Mouse (Mus musculus): ENCODE measurements around the gene Itpkb. TPM values are rescaled to one million over a fixed set of nuclear protein-coding genes. Genes with fewer than 3 reads are reported as not detected.

Gene Itpkb
- total RNA-seq, 2 experiments from 2014 or later = 13.4 to 19.0 TPM

DNA sequence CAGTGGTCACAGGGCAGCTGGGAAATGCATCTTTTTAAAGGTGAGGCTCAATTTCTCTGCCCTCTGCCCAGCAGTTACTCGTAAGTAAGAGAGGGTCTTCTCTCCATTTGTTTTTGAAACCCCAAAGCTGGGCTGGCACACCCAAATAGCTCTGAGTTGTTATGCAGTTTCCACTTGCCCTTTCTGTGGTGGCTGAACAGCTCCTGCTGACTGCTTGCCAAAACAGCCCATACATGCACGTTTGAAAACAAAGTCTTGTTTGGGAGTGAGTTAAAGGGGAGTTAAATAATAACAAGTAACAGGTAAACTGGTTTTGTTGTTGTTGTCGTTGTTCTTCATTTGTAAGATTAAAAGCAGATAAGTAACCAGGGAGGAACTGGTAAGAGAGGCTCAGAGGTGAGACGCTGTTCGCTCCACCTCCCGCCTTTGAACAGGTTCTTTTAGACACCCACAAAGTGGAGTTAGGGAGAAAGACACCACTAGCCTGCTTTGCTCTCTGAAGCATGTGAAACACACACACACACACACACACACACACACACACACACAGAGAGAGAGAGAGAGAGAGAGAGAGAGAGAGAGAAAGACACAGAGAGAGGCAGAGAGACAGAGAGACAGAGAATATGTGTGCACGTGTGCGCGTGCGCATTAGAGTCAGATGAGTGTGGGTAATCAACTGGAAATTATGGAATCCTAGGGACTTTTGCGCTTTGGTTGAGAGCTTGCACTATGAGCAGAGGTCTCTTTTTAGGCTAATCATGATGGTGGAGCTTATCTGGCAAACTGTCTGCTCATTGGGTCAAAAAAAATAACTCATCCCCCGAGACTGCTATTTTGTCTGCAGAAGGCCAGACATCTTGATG lies 5.5 kb downstream of the Itpkb start:
- intact Hi-C loops (cut with DNase I) = no loop called here

DNA sequence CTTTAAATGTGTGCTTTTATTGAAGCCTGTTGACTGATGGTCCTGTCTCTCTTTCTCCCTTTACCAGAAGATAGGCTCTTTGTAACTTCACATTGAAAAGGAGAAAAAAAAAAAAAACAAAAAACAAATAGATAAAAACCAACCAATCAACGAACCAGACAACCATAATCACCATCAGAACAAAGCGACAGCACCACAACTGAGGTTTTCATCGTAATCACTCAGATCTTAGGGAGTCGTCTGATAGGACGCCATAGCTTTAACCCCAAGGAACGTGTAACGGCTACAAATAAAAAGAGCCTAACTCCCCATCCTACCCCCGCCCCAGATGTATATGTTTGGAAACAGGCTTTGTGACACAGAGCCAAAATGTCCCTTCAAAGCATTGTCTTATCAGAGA lies 8.1 kb downstream of the Itpkb start:
- intact Hi-C loops (cut with DNase I) = no loop called here
- no peak for DNase-seq (ENCODE audit: low spot score in 2 of 2)

More for the DNA sequence above, 5.5 kb downstream of the Itpkb start:
- no peak for DNase-seq (ENCODE audit: low spot score in 2 of 2)

DNA sequence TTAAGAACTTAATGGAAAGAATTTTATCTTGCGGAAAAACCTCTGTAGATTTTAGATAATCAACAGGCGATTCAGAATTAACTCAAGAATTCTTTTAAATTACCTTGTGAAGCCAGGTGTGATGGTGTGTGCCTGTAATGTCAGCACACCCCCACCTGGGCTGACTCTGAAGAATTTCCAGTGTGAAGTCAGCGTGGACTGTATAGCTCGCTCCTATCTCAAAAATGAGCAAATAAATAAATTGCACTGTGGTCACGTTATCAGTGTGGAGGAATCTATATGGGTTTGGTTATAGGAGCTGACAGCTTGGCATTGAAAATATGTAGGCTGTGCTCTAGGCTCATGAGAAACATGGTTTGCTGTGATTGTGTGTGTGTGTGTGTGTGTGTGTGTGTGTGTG lies 8.9 kb downstream of the Itpkb start:
- DNase-seq (ENCODE audit: low spot score in 2 of 2) = no peak
- intact Hi-C loops (cut with DNase I) = no loop called here

DNA sequence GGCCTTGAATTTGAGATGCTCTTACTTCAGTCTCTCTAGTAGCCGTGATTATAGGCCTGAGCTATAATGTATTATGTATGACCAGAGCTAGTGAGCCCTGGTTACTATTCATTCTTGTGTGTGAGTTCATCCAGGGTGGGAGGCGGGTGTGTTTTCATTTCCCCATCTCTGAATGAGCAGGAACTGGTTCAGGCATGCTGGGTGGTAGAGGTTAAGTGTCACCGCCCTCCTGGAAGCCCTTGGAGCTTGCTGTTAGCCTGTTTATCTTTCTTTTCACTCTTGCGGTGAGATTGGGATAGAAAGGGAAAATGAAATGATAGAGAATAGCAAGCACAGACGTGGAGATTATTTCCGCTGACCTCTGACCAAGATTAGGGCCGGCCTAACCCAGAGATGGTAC lies 12.7 kb downstream of the Itpkb start:
- DNase-seq (ENCODE audit: low spot score in 2 of 2) = no peak

DNA sequence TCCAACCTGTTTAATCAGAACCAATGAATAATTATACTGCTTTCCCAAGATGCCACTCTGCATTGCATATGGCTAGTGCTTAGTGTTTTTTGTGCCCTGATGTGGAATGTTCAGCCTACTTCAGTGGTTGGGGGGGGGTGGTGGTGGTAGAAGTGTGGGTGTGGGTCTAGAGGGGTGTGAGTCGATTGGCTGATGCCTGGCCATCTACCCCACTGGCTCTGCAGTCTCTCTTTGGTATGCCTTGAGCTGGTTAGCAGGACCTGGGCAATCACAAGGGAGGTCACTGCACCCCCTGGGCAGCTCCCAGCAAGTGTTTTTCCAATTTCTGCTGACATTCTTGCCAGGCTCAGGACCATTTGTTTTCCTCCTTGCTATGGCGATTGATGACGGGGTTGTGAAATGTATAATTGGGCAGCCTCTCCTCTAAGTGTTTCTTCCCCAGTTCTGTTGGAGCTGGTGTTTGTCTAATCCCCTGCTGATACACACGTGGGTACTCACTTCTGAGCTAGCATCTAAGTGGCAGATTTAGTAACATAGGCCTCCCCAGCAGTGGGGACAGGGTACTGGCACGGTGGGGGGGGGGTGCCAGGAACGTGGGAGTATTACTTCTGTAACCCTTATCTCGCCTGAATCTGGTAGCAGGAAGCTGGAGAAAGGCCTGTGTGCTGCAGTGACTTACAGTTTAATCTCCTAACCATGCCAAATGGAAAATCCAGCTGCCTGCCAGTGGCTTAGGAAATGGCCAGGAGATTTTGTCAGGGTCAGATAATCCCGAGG lies 13.3 kb downstream of the Itpkb start:
- DNase-seq (ENCODE audit: low spot score in 2 of 2) = no peak
- intact Hi-C loops (cut with DNase I) = no loop called here

More for the DNA sequence above, 12.7 kb downstream of the Itpkb start:
- intact Hi-C loops (cut with DNase I) = no loop called here

DNA sequence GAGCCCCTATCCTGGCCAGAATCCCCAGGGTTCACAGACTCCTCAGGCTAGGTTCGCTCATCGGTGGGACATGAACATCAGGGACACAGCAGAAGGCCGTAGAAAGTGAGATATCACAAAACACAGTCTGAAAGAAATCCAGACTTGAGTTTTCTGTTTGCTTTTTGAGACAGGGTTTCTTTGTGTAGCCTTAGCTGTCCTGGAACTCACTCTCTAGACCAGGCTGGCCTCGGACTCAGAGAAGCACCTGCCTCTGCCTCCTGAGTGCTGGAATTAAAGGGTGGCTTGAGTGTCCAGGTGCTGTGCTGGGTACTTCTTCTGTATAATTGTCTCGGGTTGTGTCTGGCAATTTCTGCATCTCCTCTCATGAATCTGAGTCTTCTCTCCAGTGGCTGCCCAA lies 14.8 kb downstream of the Itpkb start:
- intact Hi-C loops (cut with DNase I) = no loop called here
- no peak for DNase-seq (ENCODE audit: low spot score in 2 of 2)

DNA sequence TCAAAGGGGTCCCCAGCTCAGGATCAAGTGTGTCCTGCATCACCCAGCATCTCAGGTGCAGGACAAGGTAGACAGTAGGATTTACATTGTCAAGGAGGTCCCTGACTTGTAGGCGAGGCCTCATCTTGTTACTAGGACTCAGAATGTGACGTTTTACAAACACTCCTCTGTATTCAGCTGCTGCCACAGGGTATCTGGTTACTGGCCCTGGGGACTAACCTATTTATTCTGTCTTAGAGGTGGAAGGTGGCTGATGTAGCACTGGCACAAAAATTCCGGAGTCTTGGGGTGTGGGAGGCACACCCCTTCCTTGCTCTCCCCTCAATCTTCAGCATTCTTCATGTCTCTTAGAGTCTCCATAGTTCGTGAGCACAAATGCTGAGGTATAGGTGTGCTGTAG lies 16.8 kb downstream of the Itpkb start:
- intact Hi-C loops (cut with DNase I) = no loop called here
- no peak for DNase-seq (ENCODE audit: low spot score in 2 of 2)

DNA sequence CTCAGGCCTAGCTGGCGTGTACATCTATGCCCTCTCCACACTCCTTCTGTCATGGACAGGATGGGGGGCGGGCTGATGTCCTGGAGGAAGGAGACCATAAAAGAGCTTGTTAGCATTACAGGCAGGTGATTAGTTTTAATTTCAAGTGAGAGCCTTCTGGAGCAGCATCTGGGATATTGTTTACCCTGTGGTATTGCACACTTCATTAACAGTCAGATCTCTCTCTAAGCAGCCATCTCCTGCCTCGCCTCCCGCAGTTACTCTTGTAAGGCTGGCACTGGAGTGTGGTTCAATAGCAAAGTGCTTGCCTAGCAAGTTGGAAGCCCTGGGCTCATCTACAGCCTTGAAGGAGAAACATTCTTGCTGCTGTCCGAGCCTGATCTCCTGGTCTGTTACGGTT lies 17.6 kb downstream of the Itpkb start:
- no peak for DNase-seq (ENCODE audit: low spot score in 2 of 2)
- intact Hi-C loops (cut with DNase I) = no loop called here

DNA sequence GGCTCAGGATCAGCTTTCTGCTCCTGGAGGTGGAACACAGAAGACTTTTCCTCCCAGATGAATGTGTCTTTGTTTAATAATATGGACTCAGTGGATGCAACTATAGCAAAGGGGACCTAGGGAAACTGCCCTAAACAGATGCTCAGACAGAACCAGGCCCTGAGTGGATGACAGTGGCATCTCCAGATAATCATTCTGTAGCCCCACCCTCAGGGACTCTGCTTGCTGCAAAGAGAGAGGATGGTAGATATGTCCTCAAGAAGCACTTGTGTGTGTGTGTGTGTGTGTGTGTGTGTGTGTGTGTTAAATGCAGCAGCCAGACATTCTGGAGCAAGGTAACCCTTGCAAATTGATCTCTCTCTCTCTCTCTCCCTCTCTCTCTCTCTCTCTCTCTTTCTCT lies 18.8 kb downstream of the Itpkb start:
- DNase-seq (ENCODE audit: low spot score in 2 of 2) = no peak

DNA sequence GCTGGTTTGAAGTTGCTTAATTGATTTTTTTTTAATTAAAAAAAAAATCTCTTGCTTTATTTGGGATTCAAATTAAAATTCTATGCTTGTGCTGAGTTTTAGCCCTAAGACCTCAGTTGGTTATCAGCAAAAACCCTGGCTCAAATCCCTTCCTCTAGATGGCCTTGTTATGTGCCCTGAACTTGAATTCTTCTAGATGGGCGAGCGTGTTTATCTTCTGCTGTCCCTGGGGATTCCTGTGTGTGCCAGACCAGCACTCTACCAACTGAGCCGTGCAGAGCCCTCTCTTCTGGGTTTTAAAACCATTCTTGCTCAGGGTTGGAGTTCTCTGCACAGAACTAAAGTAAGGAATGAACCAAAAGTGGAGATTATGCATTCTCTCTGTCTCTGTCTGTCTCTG lies 22.0 kb downstream of the Itpkb start:
- intact Hi-C loops (cut with DNase I) = no loop called here
- no peak for DNase-seq (ENCODE audit: low spot score in 2 of 2)

More for the DNA sequence above, 18.8 kb downstream of the Itpkb start:
- intact Hi-C loops (cut with DNase I) = no loop called here

DNA sequence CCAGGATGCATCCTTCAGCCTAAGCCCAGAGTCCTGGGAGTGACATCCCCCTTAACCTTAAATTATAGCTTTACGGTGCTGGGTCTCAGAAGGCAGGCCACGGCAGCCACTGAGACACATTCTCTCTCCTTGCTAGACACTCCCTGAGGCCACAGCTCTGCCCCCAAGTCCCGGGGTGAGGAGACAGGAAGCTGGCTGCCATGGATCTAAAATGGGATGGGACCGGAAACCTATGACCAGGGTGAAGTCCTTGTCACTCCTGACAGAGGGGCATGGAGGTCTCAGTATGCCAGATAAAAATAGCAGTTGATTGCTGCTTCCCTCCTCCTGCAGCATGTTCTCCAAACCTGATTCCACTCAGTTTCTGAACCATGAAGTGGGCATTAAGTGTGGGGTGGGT lies 23.8 kb downstream of the Itpkb start:
- intact Hi-C loops (cut with DNase I) = no loop called here
- no peak for DNase-seq (ENCODE audit: low spot score in 2 of 2)

DNA sequence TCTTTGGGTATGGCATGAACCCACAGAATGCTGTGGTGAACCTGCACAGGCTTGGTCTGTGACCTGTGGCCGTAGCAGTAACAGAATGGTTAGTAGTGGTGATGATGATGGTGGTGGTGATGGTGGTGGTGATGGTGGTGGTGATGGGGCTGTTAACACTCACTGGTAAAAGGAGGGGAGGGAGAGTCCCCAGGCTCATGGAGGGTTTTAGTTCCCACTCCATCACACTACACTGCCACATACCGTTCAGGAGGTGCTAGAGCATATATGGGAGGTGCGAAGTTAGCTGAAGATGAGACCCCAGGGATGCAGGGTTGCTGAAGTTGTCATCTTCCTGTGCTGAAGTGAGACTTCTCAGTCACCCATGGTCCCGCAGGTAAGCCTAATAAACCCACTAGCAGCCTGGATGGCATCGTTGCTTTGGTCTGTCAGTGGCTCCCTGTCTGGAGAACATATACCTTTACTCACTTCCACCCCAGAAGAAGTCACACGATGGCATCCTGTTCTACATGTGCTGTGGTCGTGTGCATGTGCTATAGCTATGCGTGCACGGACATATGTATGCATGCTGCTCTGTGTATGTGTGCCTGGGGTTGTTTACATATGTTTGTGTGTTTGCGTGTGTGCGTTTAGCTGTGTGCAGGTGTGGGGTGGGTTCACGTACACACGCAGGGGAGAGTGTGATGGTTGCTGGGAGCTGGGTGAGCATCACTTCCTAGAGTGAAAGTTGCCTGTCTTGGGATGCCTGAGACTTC lies 24.9 kb downstream of the Itpkb start:
- intact Hi-C loops (cut with DNase I) = no loop called here

DNA sequence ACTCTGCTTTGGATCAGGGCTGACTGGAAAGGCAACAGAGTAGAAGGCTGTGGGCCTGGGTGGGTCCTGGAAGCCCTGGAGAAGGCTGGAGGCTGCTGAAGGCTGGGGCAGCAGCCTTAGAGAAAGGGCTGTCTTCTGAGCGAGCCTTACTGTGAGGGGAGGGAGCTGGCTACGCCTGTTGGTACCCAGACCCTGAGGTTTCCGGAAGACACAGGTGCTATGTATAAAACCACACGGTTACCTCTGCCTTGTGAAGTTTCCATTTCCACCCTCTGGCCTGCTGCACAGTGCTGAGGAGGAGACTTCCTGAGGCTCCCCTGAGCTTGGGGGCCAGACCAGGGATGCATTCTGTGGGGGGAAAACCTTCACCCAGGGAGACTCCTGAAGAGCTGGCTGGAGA lies 25.9 kb downstream of the Itpkb start:
- no peak for DNase-seq (ENCODE audit: low spot score in 2 of 2)
- intact Hi-C loops (cut with DNase I) = no loop called here

More for the DNA sequence above, 24.9 kb downstream of the Itpkb start:
- no peak for DNase-seq (ENCODE audit: low spot score in 2 of 2)

DNA sequence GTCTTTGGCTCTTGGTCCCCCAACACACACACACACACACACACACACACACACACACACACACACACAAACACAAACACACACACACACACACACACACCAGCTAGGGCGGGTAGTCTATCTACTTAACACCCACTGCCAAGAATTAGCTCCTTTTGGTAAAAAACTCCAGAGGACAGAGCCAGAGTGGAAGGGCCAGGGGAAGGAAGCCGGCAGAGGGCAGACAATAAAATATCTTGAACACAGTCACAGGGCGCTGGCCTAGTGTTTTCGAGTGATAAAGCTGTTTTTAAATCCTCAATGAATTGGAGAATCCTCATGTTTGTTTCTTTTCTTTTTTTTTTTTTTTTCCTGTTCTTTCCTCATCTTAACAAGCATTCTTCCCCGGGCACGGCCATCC lies 26.6 kb downstream of the Itpkb start:
- DNase-seq (ENCODE audit: low spot score in 2 of 2) = no peak
- intact Hi-C loops (cut with DNase I) = no loop called here

DNA sequence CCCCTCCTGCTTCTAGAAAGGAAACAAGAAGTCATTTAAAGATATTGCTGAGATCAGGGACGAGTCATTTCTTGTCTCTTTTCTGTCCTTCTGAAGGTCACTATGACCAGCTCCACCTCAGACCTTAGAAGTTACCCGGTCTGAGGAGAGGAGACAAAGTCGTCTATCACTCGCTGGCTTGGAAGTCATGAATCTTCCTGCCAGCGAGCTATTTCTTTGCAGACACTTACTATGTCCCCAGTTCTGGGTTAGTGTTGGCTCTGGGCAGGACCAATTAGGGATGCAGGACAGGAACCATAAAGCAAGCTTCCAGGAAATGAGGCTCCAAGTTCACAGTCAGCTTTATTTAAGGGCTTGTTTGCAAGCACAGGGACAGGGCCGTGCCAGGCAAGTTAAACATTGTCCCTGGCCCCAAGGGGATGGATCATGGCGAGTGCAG lies 27.6 kb downstream of the Itpkb start:
- no peak for DNase-seq (ENCODE audit: low spot score in 2 of 2)
- intact Hi-C loops (cut with DNase I) = no loop called here

DNA sequence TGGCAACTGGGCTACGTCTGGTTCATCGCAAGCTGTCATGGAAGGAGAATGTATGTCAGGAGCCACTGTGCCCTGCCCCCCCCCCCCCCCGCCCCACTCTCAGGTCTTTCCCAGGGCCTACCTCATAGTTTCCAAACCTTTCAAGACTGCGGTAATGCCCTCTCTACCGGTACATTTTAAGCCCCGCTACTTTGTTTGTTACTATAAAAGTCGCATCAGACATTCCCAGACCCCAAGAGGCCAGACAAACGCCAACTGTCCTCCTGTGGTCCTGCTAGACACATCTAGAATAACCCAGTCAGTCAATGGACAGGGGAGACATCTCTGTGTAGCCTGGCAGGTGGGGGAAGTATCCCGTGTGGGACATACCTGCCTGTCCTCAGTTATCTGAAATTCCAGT lies 28.2 kb downstream of the Itpkb start:
- no peak for DNase-seq (ENCODE audit: low spot score in 2 of 2)
- intact Hi-C loops (cut with DNase I) = no loop called here

DNA sequence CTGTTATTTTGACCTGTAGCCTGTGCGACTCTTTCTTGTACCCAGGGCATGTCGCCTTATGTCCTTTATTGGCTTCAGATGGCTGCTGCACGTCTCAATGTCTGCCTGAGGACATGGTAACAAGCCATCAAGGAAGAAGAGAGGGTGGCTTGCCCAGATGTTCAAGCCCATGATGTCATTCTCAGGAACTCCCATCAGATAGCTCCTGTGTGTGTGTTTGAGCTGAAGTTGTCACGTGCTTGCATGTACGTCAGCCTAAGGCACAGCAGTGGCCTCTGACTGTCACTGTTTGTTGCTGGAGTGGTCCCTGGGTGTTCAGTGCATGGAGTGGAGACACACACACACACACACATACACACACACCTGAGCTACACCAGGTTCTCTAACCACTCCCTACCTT lies 29.0 kb downstream of the Itpkb start:
- intact Hi-C loops (cut with DNase I) = no loop called here
- DNase-seq (ENCODE audit: low spot score in 2 of 2) = no peak

DNA sequence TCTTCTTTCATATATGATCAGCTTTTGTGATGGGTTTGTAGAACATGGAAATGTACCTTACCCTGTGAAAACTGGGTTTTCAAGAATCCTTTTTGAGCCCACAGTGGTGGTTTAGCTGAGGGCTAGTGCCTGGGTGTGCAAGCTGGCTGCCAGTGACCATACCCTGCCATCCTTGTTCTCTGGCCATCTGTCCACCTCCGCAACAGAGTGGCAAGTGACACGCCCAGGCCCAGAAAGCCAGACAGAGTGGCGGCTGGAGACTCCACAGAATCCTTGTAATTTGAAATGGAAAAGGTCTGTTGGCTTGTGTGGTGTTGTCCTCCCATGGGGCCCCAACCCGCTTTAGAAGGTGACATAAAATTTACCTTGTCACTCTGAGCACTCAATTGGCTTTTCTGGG lies 31.9 kb downstream of the Itpkb start:
- no peak for DNase-seq (ENCODE audit: low spot score in 2 of 2)
- intact Hi-C loops (cut with DNase I) = no loop called here

DNA sequence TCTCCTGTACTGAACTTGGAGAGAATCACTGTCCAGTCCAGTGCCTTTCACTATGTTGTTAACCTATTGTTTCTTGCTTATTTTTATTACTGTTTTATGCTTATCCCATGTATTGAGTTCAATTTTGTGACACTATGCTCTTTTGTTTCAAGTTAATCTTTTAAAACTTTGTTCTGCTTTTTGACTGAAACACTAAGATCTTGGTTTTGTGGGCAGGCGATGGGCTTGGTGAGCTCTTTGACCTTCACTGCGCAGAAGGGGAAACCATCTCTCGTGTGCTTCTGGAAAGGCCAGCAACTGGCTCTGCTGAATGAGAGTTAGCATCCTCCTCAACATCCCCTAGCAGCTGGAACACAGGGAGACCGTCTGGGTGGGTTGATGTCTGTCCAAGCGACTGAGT lies 32.6 kb downstream of the Itpkb start:
- intact Hi-C loops (cut with DNase I) = no loop called here

DNA sequence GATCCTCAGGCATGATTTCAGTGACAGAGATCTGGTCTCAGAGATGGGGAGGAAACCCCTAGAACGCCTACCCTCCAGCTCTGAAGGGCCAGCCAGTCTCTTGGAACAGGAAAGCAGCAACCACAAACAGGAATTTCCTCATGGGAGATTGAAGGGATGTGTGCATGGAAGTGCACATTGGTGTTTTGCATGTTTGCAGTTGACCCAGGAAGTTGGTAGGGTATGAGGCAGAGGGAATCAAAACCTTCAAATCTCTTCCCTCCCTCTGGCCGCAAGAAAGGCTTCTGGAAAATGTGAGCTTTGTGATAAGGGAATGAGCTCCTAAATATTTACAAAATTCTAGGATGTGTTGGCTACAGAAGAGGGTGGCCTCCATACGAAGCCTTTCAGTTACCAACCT lies 33.0 kb downstream of the Itpkb start:
- no peak for DNase-seq (ENCODE audit: low spot score in 2 of 2)
- intact Hi-C loops (cut with DNase I) = no loop called here

More for the DNA sequence above, 32.6 kb downstream of the Itpkb start:
- DNase-seq (ENCODE audit: low spot score in 2 of 2) = no peak

Data from left cerebral cortex, postnatal 36 days (tissue).